9 mouse cellular contexts compared by ENCODE assay signal in genomic region chr2:119797279-119797783, GRCm38 (mm10). TPM values are rescaled to one million over a fixed set of nuclear protein-coding genes. Genes with fewer than 3 reads are reported as not detected.
A peak's percentile ranks its signal among the peaks of the same experiment; 100 is the strongest.
DNase-seq lines count a peak whose midpoint lies in the region; ATAC-seq lines count a peak whose summit lies in the region.
"Had no signal": no experiment of that assay in that cellular context is flagged by ENCODE, and none has a peak within 500 bp of the region (broad histone marks: within the 10 kb centered on the region; RNA-seq: fewer than 3 reads in every experiment).

Gene Tyro3, plus strand, starts transcription at chr2:119797733.

- 66% methylated on average over 5 of the region's 5 CpGs for WGBS in embryonic facial prominence, embryonic 12.5 days
- 70% methylated on average over 5 of the region's 5 CpGs for WGBS in hindbrain, embryonic 16.5 days
- 71% methylated on average over 5 of the region's 5 CpGs for WGBS in midbrain, embryonic 14.5 days

- peak in 1 of 2 experiments; percentile 65 for DNase-seq in left cerebral cortex, adult 18-20 months (ENCODE audit: low spot score in 2 of 2)
- DNase-seq in left cerebral cortex, adult 11 months (ENCODE audit: low spot score) = no peak
- no peak for DNase-seq in midbrain, embryonic 14.5 days
- no peak for DNase-seq in urinary bladder, adult 18-20 months (ENCODE audit: low spot score in 2 of 2)
- no peak for DNase-seq in thymus, adult 18-20 months
- DNase-seq: liver, embryonic 13.5 days had no signal

- no peak within 1 kb of the TSS for H3K4me2 ChIP-seq in embryonic facial prominence, embryonic 12.5 days (replicated peaks)
- H3K4me2 ChIP-seq in hindbrain, embryonic 16.5 days (ENCODE audit: low read length) = no peak within 1 kb of the TSS
- H3K4me2 ChIP-seq in midbrain, embryonic 14.5 days (ENCODE audit: low read length) = no peak within 1 kb of the TSS

- H3K9me3 ChIP-seq in embryonic facial prominence, embryonic 12.5 days = no peaks in the 10 kb centered on the region
- no peaks in the 10 kb centered on the region for H3K9me3 ChIP-seq in hindbrain, embryonic 16.5 days (ENCODE audit: control insufficient read depth, low read length)
- no peaks in the 10 kb centered on the region for H3K9me3 ChIP-seq in midbrain, embryonic 14.5 days (ENCODE audit: control insufficient read depth, low read length)
- H3K9me3 ChIP-seq: liver, embryonic 13.5 days had no signal

- H3K27me3 ChIP-seq in embryonic facial prominence, embryonic 12.5 days = peaks cover 16% of the 10 kb centered on the region
- H3K27me3 ChIP-seq in hindbrain, embryonic 16.5 days (replicated peaks; ENCODE audit: control insufficient read depth, insufficient read depth, low read length) = peaks cover 2% of the 10 kb centered on the region; the same call in 1 of the 2 replicates
- H3K27me3 ChIP-seq in midbrain, embryonic 14.5 days (ENCODE audit: control insufficient read depth, insufficient read depth, low read length) = peaks cover 5% of the 10 kb centered on the region; the same call in 1 of the 2 replicates

- H3K4me1 ChIP-seq in embryonic facial prominence, embryonic 12.5 days = peaks cover 17% of the 10 kb centered on the region
- peaks cover 10% of the 10 kb centered on the region for H3K4me1 ChIP-seq in hindbrain, embryonic 16.5 days (ENCODE audit: control insufficient read depth, insufficient read depth, low read depth, low read length)
- peaks cover 15% of the 10 kb centered on the region for H3K4me1 ChIP-seq in midbrain, embryonic 14.5 days (ENCODE audit: control insufficient read depth, insufficient read depth, low read length)

- H3K4me3 ChIP-seq in embryonic facial prominence, embryonic 12.5 days = no peak within 1 kb of the TSS
- no peak within 1 kb of the TSS for H3K4me3 ChIP-seq in hindbrain, embryonic 16.5 days (ENCODE audit: low read length)
- no peak within 1 kb of the TSS for H3K4me3 ChIP-seq in midbrain, embryonic 14.5 days (replicated peaks; ENCODE audit: low read depth, low read length)

- no peak within 1 kb of the TSS for H3K27ac ChIP-seq in embryonic facial prominence, embryonic 12.5 days
- H3K27ac ChIP-seq in hindbrain, embryonic 16.5 days (ENCODE audit: low read depth, low read length) = no peak within 1 kb of the TSS
- H3K27ac ChIP-seq in midbrain, embryonic 14.5 days (replicated peaks; ENCODE audit: low read depth, low read length) = no peak within 1 kb of the TSS
- H3K27ac ChIP-seq: liver, embryonic 13.5 days had no signal

- no peak for ATAC-seq in embryonic facial prominence, embryonic 12.5 days (ENCODE audit: insufficient number of reproducible peaks, insufficient read depth, low FRiP score, low TSS enrichment)
- no peak for ATAC-seq in hindbrain, embryonic 16.5 days
- no peak for ATAC-seq in midbrain, embryonic 14.5 days (ENCODE audit: low FRiP score, low TSS enrichment)
- ATAC-seq in megakaryocyte progenitor cell, adult 5-6 weeks (replicated peaks; ENCODE audit: poor library complexity) = no peak

- no peak within 1 kb of the TSS for H3K9ac ChIP-seq in embryonic facial prominence, embryonic 12.5 days
- no peak within 1 kb of the TSS for H3K9ac ChIP-seq in hindbrain, embryonic 16.5 days (ENCODE audit: low read depth, low read length)
- no peak within 1 kb of the TSS for H3K9ac ChIP-seq in midbrain, embryonic 14.5 days (replicated peaks; ENCODE audit: low read length)

- H3K36me3 ChIP-seq in embryonic facial prominence, embryonic 12.5 days = no peaks in the 10 kb centered on the region
- no peaks in the 10 kb centered on the region for H3K36me3 ChIP-seq in hindbrain, embryonic 16.5 days (ENCODE audit: control insufficient read depth, insufficient read depth, low read length)
- no peaks in the 10 kb centered on the region for H3K36me3 ChIP-seq in midbrain, embryonic 14.5 days (ENCODE audit: control insufficient read depth, insufficient read depth, low read length)
- H3K36me3 ChIP-seq: liver, embryonic 13.5 days had no signal

RNA-seq across cellular contexts. Expression of gene Tyro3, which starts in this region (rescaled TPM):
- total RNA-seq in left cerebral cortex, adult 18-20 months (2021) = 100 to 1,000 TPM; 192 to 195 TPM
- polyA plus RNA-seq in embryonic facial prominence, embryonic 12.5 days (2016; fragmentation: Nextera tagmentation; extraction: Ambion mirVana) = 29.9 and 30.9 TPM in 2 replicates
- polyA plus RNA-seq in hindbrain, embryonic 16.5 days (2015; fragmentation: Nextera tagmentation; extraction: Ambion mirVana) = 28.5 and 30.0 TPM in 2 replicates
- polyA plus RNA-seq in midbrain, embryonic 14.5 days (2014; fragmentation: Nextera tagmentation; extraction: Ambion mirVana) = 20.0 and 20.2 TPM in 2 replicates
- total RNA-seq in megakaryocyte progenitor cell, adult 5-6 weeks (2015) = not detected in 2 replicates
- total RNA-seq in megakaryocyte progenitor cell, adult 5-6 weeks (2017) = not detected in 2 replicates

Comparison
In these comparisons a context has a peak if more than half of its experiments do, and no peak if none do; other contexts are left out.
1. RNA of gene Tyro3 (total RNA-seq): 192 to 195 TPM in left cerebral cortex, adult 18-20 months; not detected in megakaryocyte progenitor cell, adult 5-6 weeks; every median in the first group is over 100 times any median in the second.